In genomic region chr9:45958851-45959250, GRCm38 (mm10) we compare ENCODE assay signal across 11 mouse cellular contexts. TPM values are rescaled to one million over a fixed set of nuclear protein-coding genes. Genes with fewer than 3 reads are reported as not detected.
DNase-seq lines count a peak whose midpoint lies in the region; ATAC-seq and TF ChIP-seq lines count a peak whose summit lies in the region.
"Had no signal": no experiment of that assay in that cellular context is flagged by ENCODE, and none has a peak within 500 bp of the region (broad histone marks: within the 10 kb centered on the region; RNA-seq: fewer than 3 reads in every experiment).

No protein-coding gene starts in this region.

- H3K27me3 ChIP-seq in forebrain, embryonic 12.5 days = no peaks in the 10 kb centered on the region
- no peaks in the 10 kb centered on the region for H3K27me3 ChIP-seq in forebrain, embryonic 16.5 days (replicated peaks; ENCODE audit: control insufficient read depth, insufficient read depth, low read length)
- no peaks in the 10 kb centered on the region for H3K27me3 ChIP-seq in intestine, postnatal 0 days (replicated peaks; ENCODE audit: control insufficient read depth, insufficient read depth, low read length)
- H3K27me3 ChIP-seq in intestine, embryonic 16.5 days (replicated peaks; ENCODE audit: control insufficient read depth, insufficient read depth, low read length) = no peaks in the 10 kb centered on the region
- no peaks in the 10 kb centered on the region for H3K27me3 ChIP-seq in hindbrain, embryonic 14.5 days (ENCODE audit: control insufficient read depth, insufficient read depth, low read length)
- H3K27me3 ChIP-seq: liver, embryonic 13.5 days had no signal

- whole genome bisulfite sequencing in forebrain, embryonic 12.5 days = 40% methylated on average over 4 of the region's 4 CpGs
- WGBS in forebrain, embryonic 16.5 days = 34% methylated on average over 4 of the region's 4 CpGs
- WGBS in intestine, postnatal 0 days = 57% methylated on average over 4 of the region's 4 CpGs
- WGBS in intestine, embryonic 16.5 days = 56% methylated on average over 4 of the region's 4 CpGs
- 48% methylated on average over 4 of the region's 4 CpGs for WGBS in hindbrain, embryonic 14.5 days

- peaks cover 37% of the 10 kb centered on the region for H3K36me3 ChIP-seq in forebrain, embryonic 12.5 days (replicated peaks)
- peaks cover 12% of the 10 kb centered on the region; the same call in 1 of the 2 replicates for H3K36me3 ChIP-seq in forebrain, embryonic 16.5 days (ENCODE audit: control insufficient read depth, insufficient read depth)
- H3K36me3 ChIP-seq in intestine, postnatal 0 days (ENCODE audit: control insufficient read depth, insufficient read depth) = peaks cover 12% of the 10 kb centered on the region; the same call in 1 of the 2 replicates
- H3K36me3 ChIP-seq in intestine, embryonic 16.5 days (ENCODE audit: control insufficient read depth, insufficient read depth, low read length) = peaks cover 2% of the 10 kb centered on the region; the same call in 1 of the 2 replicates
- peaks cover 38% of the 10 kb centered on the region for H3K36me3 ChIP-seq in hindbrain, embryonic 14.5 days (replicated peaks; ENCODE audit: control insufficient read depth, insufficient read depth)

- H3K4me1 ChIP-seq in forebrain, embryonic 12.5 days = peaks cover 24% of the 10 kb centered on the region
- peaks cover 16% of the 10 kb centered on the region for H3K4me1 ChIP-seq in forebrain, embryonic 16.5 days (replicated peaks; ENCODE audit: control insufficient read depth, insufficient read depth, low read length)
- 0 out of 2 replicates have a peak, but pooled peaks cover 3% of the 10 kb centered on the region for H3K4me1 ChIP-seq in intestine, postnatal 0 days (replicated peaks; ENCODE audit: control insufficient read depth, insufficient read depth, low read length)
- H3K4me1 ChIP-seq in intestine, embryonic 16.5 days (ENCODE audit: control insufficient read depth, insufficient read depth, low read length) = peaks cover 6% of the 10 kb centered on the region
- H3K4me1 ChIP-seq in hindbrain, embryonic 14.5 days (replicated peaks; ENCODE audit: control insufficient read depth, insufficient read depth, low read length) = peaks cover 13% of the 10 kb centered on the region; the same call in 1 of the 2 replicates

- peak; percentile 14 for DNase-seq in MN1 (ENCODE audit: low spot score)
- no peak for DNase-seq in hindbrain, embryonic 14.5 days (ENCODE audit: low spot score)
- DNase-seq in gastrocnemius, postnatal 10 days = no peak
- DNase-seq in thymus, postnatal 4 days = no peak
- DNase-seq: cerebellum, postnatal 14 days; liver, embryonic 13.5 days had no signal

- no peaks in the 10 kb centered on the region for H3K9me3 ChIP-seq in forebrain, embryonic 12.5 days
- H3K9me3 ChIP-seq in forebrain, embryonic 16.5 days (ENCODE audit: control insufficient read depth, low read length) = no peaks in the 10 kb centered on the region
- H3K9me3 ChIP-seq in intestine, postnatal 0 days (ENCODE audit: control insufficient read depth) = no peaks in the 10 kb centered on the region
- H3K9me3 ChIP-seq in intestine, embryonic 16.5 days (ENCODE audit: control insufficient read depth, low read length) = no peaks in the 10 kb centered on the region
- no peaks in the 10 kb centered on the region for H3K9me3 ChIP-seq in hindbrain, embryonic 14.5 days (ENCODE audit: control insufficient read depth, low read length)
- H3K9me3 ChIP-seq: liver, embryonic 13.5 days had no signal

- H3K27ac ChIP-seq in forebrain, embryonic 12.5 days = 0 out of 2 replicates have a peak overlapping the region, but pooled peaks have one; percentile 1
- no peak overlapping the region for H3K27ac ChIP-seq in forebrain, embryonic 16.5 days (ENCODE audit: low read length)
- peak overlapping the region; percentile 46; the same call in 1 of the 2 replicates for H3K27ac ChIP-seq in intestine, postnatal 0 days (ENCODE audit: low read depth, low read length)
- H3K27ac ChIP-seq in intestine, embryonic 16.5 days (ENCODE audit: low read length) = no peak overlapping the region
- peak overlapping the region; percentile 44; the same call in 1 of the 2 replicates for H3K27ac ChIP-seq in hindbrain, embryonic 14.5 days
- H3K27ac ChIP-seq: liver, embryonic 13.5 days had no signal

- no peak overlapping the region for H3K4me3 ChIP-seq in forebrain, embryonic 12.5 days (replicated peaks)
- no peak overlapping the region for H3K4me3 ChIP-seq in forebrain, embryonic 16.5 days (replicated peaks; ENCODE audit: low read length)
- H3K4me3 ChIP-seq in intestine, postnatal 0 days (ENCODE audit: low read depth, low read length) = no peak overlapping the region
- no peak overlapping the region for H3K4me3 ChIP-seq in intestine, embryonic 16.5 days (ENCODE audit: low read length)
- no peak overlapping the region for H3K4me3 ChIP-seq in hindbrain, embryonic 14.5 days (replicated peaks; ENCODE audit: low read length)
- H3K4me3 ChIP-seq: liver, embryonic 13.5 days had no signal

- TF ChIP-seq CTCF in intestine, postnatal 0 days (IDR thresholded peaks at IDR 0.05; ENCODE audit: low read depth) = no peak

- no peak overlapping the region for H3K9ac ChIP-seq in forebrain, embryonic 12.5 days
- no peak overlapping the region for H3K9ac ChIP-seq in forebrain, embryonic 16.5 days (replicated peaks; ENCODE audit: low read depth, low read length)
- H3K9ac ChIP-seq in intestine, postnatal 0 days (ENCODE audit: low read depth, low read length) = no peak overlapping the region
- no peak overlapping the region for H3K9ac ChIP-seq in intestine, embryonic 16.5 days (ENCODE audit: low read depth, low read length)
- no peak overlapping the region for H3K9ac ChIP-seq in hindbrain, embryonic 14.5 days
- H3K9ac ChIP-seq: liver, embryonic 13.5 days had no signal

- H3K4me2 ChIP-seq in forebrain, embryonic 12.5 days = no peak overlapping the region
- H3K4me2 ChIP-seq in forebrain, embryonic 16.5 days (ENCODE audit: low read length) = no peak overlapping the region
- no peak overlapping the region for H3K4me2 ChIP-seq in intestine, postnatal 0 days (replicated peaks; ENCODE audit: low read depth)
- H3K4me2 ChIP-seq in intestine, embryonic 16.5 days (ENCODE audit: low read depth, low read length) = no peak overlapping the region
- H3K4me2 ChIP-seq in hindbrain, embryonic 14.5 days (replicated peaks) = no peak overlapping the region
- H3K4me2 ChIP-seq: liver, embryonic 13.5 days had no signal

- ATAC-seq in forebrain, embryonic 12.5 days (ENCODE audit: low FRiP score) = no peak
- ATAC-seq in forebrain, embryonic 16.5 days = no peak
- ATAC-seq in intestine, postnatal 0 days = no peak
- no peak for ATAC-seq in intestine, embryonic 16.5 days
- no peak for ATAC-seq in hindbrain, embryonic 14.5 days (ENCODE audit: low FRiP score)

RNA-seq across cellular contexts. Expression of gene Sidt2, which starts 3.8 kb away (rescaled TPM):
- 26.8 and 30.7 TPM in 2 replicates for polyA plus RNA-seq in forebrain, embryonic 12.5 days (2016; fragmentation: Nextera tagmentation; extraction: Ambion mirVana)
- 39.6 and 42.7 TPM in 2 replicates for polyA plus RNA-seq in forebrain, embryonic 16.5 days (2015; fragmentation: Nextera tagmentation; extraction: Ambion mirVana)
- polyA plus RNA-seq in intestine, postnatal 0 days (2015; fragmentation: Nextera tagmentation; extraction: Ambion mirVana) = 65.0 and 70.5 TPM in 2 replicates
- polyA plus RNA-seq in intestine, embryonic 16.5 days (2015; fragmentation: Nextera tagmentation; extraction: Ambion mirVana) = 33.4 and 37.2 TPM in 2 replicates
- 48.9 and 55.3 TPM in 2 replicates for polyA plus RNA-seq in hindbrain, embryonic 14.5 days (2014; fragmentation: Nextera tagmentation; extraction: Ambion mirVana)
- total RNA-seq in gastrocnemius, postnatal 10 days (2021) = 10 to 100 TPM; 57.8 to 58.2 TPM

RNA-seq across cellular contexts. Expression of gene Tagln, which starts 23.0 kb away (rescaled TPM):
- 10.4 and 16.7 TPM in 2 replicates for polyA plus RNA-seq in forebrain, embryonic 12.5 days (2016; fragmentation: Nextera tagmentation; extraction: Ambion mirVana)
- polyA plus RNA-seq in forebrain, embryonic 16.5 days (2015; fragmentation: Nextera tagmentation; extraction: Ambion mirVana) = 5.0 and 5.6 TPM in 2 replicates
- 416 and 455 TPM in 2 replicates for polyA plus RNA-seq in intestine, postnatal 0 days (2015; fragmentation: Nextera tagmentation; extraction: Ambion mirVana)
- 390 and 404 TPM in 2 replicates for polyA plus RNA-seq in intestine, embryonic 16.5 days (2015; fragmentation: Nextera tagmentation; extraction: Ambion mirVana)
- 10.3 and 10.5 TPM in 2 replicates for polyA plus RNA-seq in hindbrain, embryonic 14.5 days (2014; fragmentation: Nextera tagmentation; extraction: Ambion mirVana)
- total RNA-seq in gastrocnemius, postnatal 10 days (2021) = 10 to 100 TPM; 53.6 to 64.6 TPM
- total RNA-seq: granulocyte monocyte progenitor cell, adult 5-6 weeks had no signal

RNA-seq across cellular contexts. Expression of gene Rnf214, which starts 52.1 kb away (rescaled TPM):
- 92.3 and 96.8 TPM in 2 replicates for polyA plus RNA-seq in forebrain, embryonic 12.5 days (2016; fragmentation: Nextera tagmentation; extraction: Ambion mirVana)
- polyA plus RNA-seq in forebrain, embryonic 16.5 days (2015; fragmentation: Nextera tagmentation; extraction: Ambion mirVana) = 79.6 and 98.3 TPM in 2 replicates
- polyA plus RNA-seq in intestine, postnatal 0 days (2015; fragmentation: Nextera tagmentation; extraction: Ambion mirVana) = 21.5 and 27.6 TPM in 2 replicates
- 35.2 and 36.0 TPM in 2 replicates for polyA plus RNA-seq in intestine, embryonic 16.5 days (2015; fragmentation: Nextera tagmentation; extraction: Ambion mirVana)
- 107 and 109 TPM in 2 replicates for polyA plus RNA-seq in hindbrain, embryonic 14.5 days (2014; fragmentation: Nextera tagmentation; extraction: Ambion mirVana)
- 10 to 100 TPM; 26.8 to 31.6 TPM for total RNA-seq in gastrocnemius, postnatal 10 days (2021)

RNA-seq across cellular contexts. Expression of gene Pcsk7, which starts 52.6 kb away (rescaled TPM):
- polyA plus RNA-seq in forebrain, embryonic 12.5 days (2016; fragmentation: Nextera tagmentation; extraction: Ambion mirVana) = 21.7 TPM in 2 replicates
- polyA plus RNA-seq in forebrain, embryonic 16.5 days (2015; fragmentation: Nextera tagmentation; extraction: Ambion mirVana) = 22.9 and 30.5 TPM in 2 replicates
- polyA plus RNA-seq in intestine, postnatal 0 days (2015; fragmentation: Nextera tagmentation; extraction: Ambion mirVana) = 16.9 and 17.3 TPM in 2 replicates
- 22.2 and 23.8 TPM in 2 replicates for polyA plus RNA-seq in intestine, embryonic 16.5 days (2015; fragmentation: Nextera tagmentation; extraction: Ambion mirVana)
- polyA plus RNA-seq in hindbrain, embryonic 14.5 days (2014; fragmentation: Nextera tagmentation; extraction: Ambion mirVana) = 15.0 and 17.7 TPM in 2 replicates
- 10 to 100 TPM; 13.3 to 17.3 TPM for total RNA-seq in gastrocnemius, postnatal 10 days (2021)

RNA-seq across cellular contexts. Expression of gene Pafah1b2, which starts 53.6 kb away (rescaled TPM):
- polyA plus RNA-seq in forebrain, embryonic 12.5 days (2016; fragmentation: Nextera tagmentation; extraction: Ambion mirVana) = 298 and 341 TPM in 2 replicates
- 291 and 321 TPM in 2 replicates for polyA plus RNA-seq in forebrain, embryonic 16.5 days (2015; fragmentation: Nextera tagmentation; extraction: Ambion mirVana)
- polyA plus RNA-seq in intestine, postnatal 0 days (2015; fragmentation: Nextera tagmentation; extraction: Ambion mirVana) = 78.1 and 78.2 TPM in 2 replicates
- polyA plus RNA-seq in intestine, embryonic 16.5 days (2015; fragmentation: Nextera tagmentation; extraction: Ambion mirVana) = 123 and 137 TPM in 2 replicates
- 289 and 303 TPM in 2 replicates for polyA plus RNA-seq in hindbrain, embryonic 14.5 days (2014; fragmentation: Nextera tagmentation; extraction: Ambion mirVana)
- 10 to 100 TPM; 62.5 to 73.1 TPM for total RNA-seq in gastrocnemius, postnatal 10 days (2021)

Comparison
In these comparisons a context has a peak if more than half of its experiments do, and no peak if none do; other contexts are left out.
1. H3K27ac ChIP-seq: peak in forebrain, embryonic 12.5 days (single experiment), intestine, postnatal 0 days (single experiment) and hindbrain, embryonic 14.5 days (single experiment); none in forebrain, embryonic 16.5 days (single experiment) and intestine, embryonic 16.5 days (single experiment).
2. RNA of gene Tagln, which starts 23.0 kb away (polyA plus RNA-seq): 416 to 455 TPM in intestine, postnatal 0 days and 390 to 404 TPM in intestine, embryonic 16.5 days; 10.4 to 16.7 TPM in forebrain, embryonic 12.5 days, 10.3 to 10.5 TPM in hindbrain, embryonic 14.5 days and 5.0 to 5.6 TPM in forebrain, embryonic 16.5 days; every median in the first group is over 10 times any median in the second.